Mouse (Mus musculus) urinary bladder, postnatal 0 days (tissue): ENCODE results near the gene Usp4. TPM values are rescaled to one million over a fixed set of nuclear protein-coding genes. Genes with fewer than 3 reads are reported as not detected.

Experiments
- polyA plus RNA-seq: library from polyadenylated mRNA; unstranded; fragments of >200 nt; fragmentation: Nextera tagmentation; extraction: Ambion mirVana; gene quantifications from 2 replicates; pipeline ENCODE4 v1.2.1, GENCODE M21; 2015

The Usp4 gene
- 58.2 and 60.8 TPM in 2 replicates for polyA plus RNA-seq

DNA sequence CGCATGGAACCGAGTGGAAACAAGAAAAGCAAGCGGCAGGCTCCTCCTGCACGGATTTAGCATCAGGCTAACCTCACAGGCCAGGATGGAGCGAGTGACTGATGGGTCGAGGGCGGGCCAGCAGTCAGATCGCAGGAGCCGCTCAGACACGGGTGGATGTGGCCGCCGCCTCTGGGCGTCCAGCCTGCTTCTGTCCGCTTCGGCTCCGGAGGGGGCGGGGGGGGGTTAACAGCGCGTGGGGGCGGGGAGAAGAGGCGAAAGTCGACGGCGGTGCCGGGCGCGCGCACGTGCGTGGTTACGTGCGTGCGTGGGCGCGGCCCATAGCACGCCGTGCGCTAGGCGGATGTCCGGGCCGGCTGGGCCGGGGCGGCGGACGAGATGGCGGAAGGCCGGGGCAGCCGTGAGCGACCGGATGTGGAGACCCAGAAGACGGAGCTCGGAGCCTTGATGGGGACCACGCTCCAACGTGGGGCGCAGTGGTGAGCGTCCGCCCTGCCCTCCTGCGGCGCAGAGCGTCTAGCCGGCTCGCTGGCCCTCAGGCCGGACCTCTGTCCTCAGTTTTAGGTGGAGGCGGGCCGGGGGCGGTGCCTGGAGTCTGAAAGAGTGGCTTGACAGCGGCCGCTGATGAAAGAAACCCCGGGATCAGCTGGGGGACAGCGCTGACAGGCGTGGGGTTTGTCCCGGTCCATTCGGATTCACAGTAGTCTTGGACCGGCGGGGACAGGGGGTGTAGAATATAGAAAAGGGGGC, at the start of gene Usp4:
TSS of gene Usp4 (plus strand) at position 314 of the 750 bp plus-strand sequence.

GRCm38 (mm10) chr9:108305629-108306520, 41.8 kb upstream of the Usp4 start, which contains the start of the genes Rhoa and Tcta:
Gene Rhoa (plus strand): TSS chr9:108306129.
Gene Tcta (minus strand): TSS chr9:108306160.

DNA sequence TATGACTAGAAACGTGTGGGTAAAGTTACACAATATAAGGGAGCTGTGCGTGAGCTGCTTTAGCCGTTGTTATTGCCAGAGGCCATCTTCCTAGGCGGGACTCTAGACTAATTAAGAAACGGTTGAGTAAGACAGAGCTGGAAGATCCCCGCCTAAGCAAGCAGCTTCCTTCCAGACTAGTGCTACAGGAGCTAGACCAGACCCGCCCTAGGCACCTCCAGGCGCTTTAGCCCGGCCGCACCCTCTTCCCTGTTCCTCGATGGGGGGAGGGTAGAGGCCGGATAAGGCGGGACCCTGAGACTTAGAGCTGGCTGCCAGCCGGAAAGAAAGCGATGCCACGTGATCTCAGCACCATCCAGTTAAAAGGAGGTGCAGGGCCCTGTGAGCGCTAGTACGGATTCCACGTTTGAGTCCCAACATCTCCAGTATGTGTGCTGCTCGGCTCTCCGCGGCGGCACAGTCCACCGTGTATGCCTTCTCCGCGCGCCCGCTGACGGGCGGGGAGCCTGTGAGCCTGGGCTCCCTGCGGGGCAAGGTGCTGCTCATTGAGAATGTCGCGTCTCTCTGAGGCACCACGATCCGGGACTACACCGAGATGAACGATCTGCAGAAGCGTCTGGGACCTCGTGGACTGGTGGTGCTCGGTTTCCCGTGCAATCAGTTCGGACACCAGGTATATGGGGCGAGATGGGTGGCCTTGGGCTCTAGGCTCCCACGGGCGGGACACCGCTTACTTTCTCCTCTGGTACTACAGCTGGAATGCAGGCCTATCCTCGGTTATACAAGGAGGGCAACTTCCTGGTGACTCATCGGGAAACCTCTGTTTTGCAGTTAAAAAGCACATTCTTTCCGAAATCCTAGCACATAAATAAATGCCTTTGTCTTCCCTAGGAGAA, 8.5 kb upstream of the Usp4 start, which contains the start of gene Gpx1:
TSS of gene Gpx1 (plus strand) at position 18 of the 896 bp plus-strand sequence.

GRCm38 (mm10) chr9:108392676-108393075, 45.0 kb downstream of the Usp4 start, which contains the start of gene 1700102P08Rik:
Gene 1700102P08Rik (plus strand): TSS chr9:108392805.

GRCm38 (mm10) chr9:108428384-108428783, 80.7 kb downstream of the Usp4 start, which contains the start of gene Ccdc36:
Gene Ccdc36 (minus strand): TSS chr9:108428484.

DNA sequence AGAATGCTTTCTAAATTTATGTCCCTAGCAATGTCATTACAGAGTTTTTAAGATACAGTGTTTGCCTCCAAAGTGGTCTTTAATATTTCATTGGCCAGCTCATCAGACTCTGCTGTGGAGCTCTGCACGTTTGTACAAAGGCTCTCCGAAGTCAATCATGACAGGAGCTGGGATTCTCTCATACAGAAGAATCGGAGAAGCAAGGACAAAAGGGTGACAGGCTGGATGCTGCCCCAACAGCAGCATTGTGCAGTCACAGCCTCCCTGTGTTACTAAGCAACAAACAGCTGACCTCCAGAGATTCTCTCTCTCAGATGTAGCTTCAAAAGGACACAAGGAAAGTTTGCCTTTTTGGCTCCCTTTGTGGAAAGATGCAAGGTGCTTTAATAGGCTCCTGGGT, 88.5 kb downstream of the Usp4 start, which contains the start of gene BC048562:
TSS of gene BC048562 (plus strand) at position 301 of the 400 bp plus-strand sequence.

Other genes starting within 250 kb of the Usp4 start
- 0.39 and 0.42 TPM in 2 replicates for gene Bsn, start 157.5 kb upstream of the Usp4 start, polyA plus RNA-seq
- gene Dag1, start 83.9 kb upstream of the Usp4 start, polyA plus RNA-seq, result 81.3 and 103 TPM in 2 replicates
- 37.6 and 38.5 TPM in 2 replicates for gene Nicn1, start 57.4 kb upstream of the Usp4 start, polyA plus RNA-seq
- 14.0 and 15.7 TPM in 2 replicates for gene Amt, start 51.0 kb upstream of the Usp4 start, polyA plus RNA-seq
- gene Rhoa, start 41.7 kb upstream of the Usp4 start, polyA plus RNA-seq, result 420 and 517 TPM in 2 replicates
- gene Tcta, start 41.7 kb upstream of the Usp4 start, polyA plus RNA-seq, result 67.6 and 71.3 TPM in 2 replicates
- gene Gpx1, start 8.9 kb upstream of the Usp4 start, polyA plus RNA-seq, result 814 and 969 TPM in 2 replicates
- 0.11 and 0.19 TPM in 2 replicates for gene 1700102P08Rik, start 45.0 kb downstream of the Usp4 start, polyA plus RNA-seq
- 0.29 and 0.34 TPM in 2 replicates for gene Ccdc36, start 80.6 kb downstream of the Usp4 start, polyA plus RNA-seq
- not detected in 2 replicates for gene BC048562, start 88.6 kb downstream of the Usp4 start, polyA plus RNA-seq
- gene Ccdc71, start 112.7 kb downstream of the Usp4 start, polyA plus RNA-seq, result 34.8 and 36.1 TPM in 2 replicates
- gene Klhdc8b, start 113.7 kb downstream of the Usp4 start, polyA plus RNA-seq, result 33.7 and 35.9 TPM in 2 replicates
- gene Lamb2, start 131.9 kb downstream of the Usp4 start, polyA plus RNA-seq, result 44.4 and 47.7 TPM in 2 replicates
- gene Usp19, start 142.7 kb downstream of the Usp4 start, polyA plus RNA-seq, result 32.0 and 32.9 TPM in 2 replicates
- 67.1 and 72.1 TPM in 2 replicates for gene Qars, start 159.9 kb downstream of the Usp4 start, polyA plus RNA-seq
- gene Qrich1, start 169.0 kb downstream of the Usp4 start, polyA plus RNA-seq, result 61.3 and 67.2 TPM in 2 replicates
- 69.2 and 70.6 TPM in 2 replicates for gene Impdh2, start 212.4 kb downstream of the Usp4 start, polyA plus RNA-seq
- gene Ndufaf3, start 219.6 kb downstream of the Usp4 start, polyA plus RNA-seq, result 36.5 and 41.8 TPM in 2 replicates
- 38.5 and 41.8 TPM in 2 replicates for gene Dalrd3, start 222.0 kb downstream of the Usp4 start, polyA plus RNA-seq
- 29.2 and 32.3 TPM in 2 replicates for gene Wdr6, start 230.9 kb downstream of the Usp4 start, polyA plus RNA-seq
- gene P4htm, start 249.8 kb downstream of the Usp4 start, polyA plus RNA-seq, result 7.3 and 9.2 TPM in 2 replicates